Mouse (Mus musculus): Measurements from ENCODE around the gene Olfr1495.
"Not testable (repeated sequence)": the region's sequence is repeated elsewhere in the genome, so short reads cannot be mapped to it uniquely, and the experiment has no call there.

The Olfr1495 gene

DNA sequence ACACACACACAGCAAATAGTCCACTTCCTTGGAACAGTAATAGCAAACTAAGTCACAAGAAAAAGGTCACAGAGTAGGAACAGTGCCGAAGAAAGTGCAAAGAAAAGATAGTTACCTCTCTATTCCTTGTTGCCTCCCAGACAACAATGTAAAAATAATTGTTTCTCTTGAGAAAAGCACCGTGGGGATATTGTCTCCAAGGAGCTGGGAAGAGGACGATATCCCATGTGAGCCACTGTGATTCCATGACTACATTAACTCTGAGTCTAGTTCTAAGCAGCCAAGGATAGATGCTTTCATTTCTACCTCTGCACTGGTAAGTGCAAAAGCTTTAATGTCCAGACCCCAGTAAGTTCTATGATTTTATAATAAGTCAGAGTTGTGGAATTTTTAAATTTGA lies at the start of gene Olfr1495:
Gene Olfr1495 (plus strand): TSS at position 301 of the 400 bp plus-strand sequence.
- no peak for DNase-seq

DNA sequence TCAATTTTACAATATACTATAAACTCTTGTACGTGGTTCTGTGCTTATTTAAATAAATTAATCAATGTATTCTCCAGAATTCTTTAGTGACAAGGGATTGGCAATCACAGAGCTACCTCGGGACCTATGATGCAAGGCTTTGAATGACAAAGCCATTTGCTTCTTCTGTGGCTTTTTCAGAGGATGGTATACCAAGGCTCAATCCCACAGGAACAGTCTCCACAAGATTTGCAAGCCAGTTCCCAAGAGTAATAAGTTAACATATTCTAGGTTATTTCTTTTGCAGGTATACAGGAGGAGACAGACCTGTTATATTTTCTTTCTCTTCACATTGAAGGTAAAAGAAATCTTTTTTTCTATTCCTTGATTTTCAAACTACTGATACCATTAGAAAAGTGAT lies 41.4 kb upstream of the Olfr1495 start, which contains the start of gene Olfr1493-ps1:
Gene Olfr1493-ps1 (plus strand): TSS at position 301 of the 400 bp plus-strand sequence.
- DNase-seq = no peak

DNA sequence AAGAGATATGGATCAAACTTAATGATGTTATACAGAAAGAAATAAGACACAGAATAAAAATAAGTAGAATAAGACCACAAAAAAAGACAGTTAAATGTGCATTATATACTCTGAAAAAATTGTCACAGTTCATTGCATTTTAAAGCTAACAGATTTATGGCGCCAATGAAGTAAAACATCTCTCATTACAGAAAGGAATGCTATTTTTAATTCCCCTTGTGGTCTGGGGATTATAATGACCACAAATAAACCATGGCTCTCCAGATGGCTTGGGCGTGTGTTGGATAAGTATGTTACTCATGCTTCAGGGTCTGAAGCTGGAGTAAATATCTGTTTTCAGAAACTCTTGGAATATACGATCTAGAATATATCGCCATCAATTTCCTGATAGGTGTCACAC lies 25.0 kb upstream of the Olfr1495 start, which contains the start of gene Olfr1494:
Gene Olfr1494 (plus strand): TSS at position 301 of the 400 bp plus-strand sequence.
- DNase-seq = no peak

DNA sequence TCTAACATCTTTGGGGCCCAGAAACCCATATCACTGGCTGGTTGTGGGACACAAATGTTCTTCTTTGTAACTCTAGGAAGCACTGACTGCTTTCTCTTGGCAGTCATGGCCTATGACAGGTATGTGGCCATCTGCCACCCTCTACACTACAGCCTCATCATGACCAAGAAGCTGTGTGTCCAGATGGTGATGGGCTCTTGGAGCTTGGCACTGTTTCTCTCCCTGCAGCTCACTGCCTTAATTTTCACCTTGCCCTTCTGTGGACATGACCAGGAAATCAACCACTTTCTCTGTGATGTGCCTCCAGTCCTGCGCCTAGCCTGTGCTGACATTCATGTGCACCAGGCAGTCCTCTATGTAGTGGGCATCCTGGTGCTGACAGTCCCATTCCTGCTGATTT lies 15.0 kb upstream of the Olfr1495 start:
- no peak for DNase-seq

DNA sequence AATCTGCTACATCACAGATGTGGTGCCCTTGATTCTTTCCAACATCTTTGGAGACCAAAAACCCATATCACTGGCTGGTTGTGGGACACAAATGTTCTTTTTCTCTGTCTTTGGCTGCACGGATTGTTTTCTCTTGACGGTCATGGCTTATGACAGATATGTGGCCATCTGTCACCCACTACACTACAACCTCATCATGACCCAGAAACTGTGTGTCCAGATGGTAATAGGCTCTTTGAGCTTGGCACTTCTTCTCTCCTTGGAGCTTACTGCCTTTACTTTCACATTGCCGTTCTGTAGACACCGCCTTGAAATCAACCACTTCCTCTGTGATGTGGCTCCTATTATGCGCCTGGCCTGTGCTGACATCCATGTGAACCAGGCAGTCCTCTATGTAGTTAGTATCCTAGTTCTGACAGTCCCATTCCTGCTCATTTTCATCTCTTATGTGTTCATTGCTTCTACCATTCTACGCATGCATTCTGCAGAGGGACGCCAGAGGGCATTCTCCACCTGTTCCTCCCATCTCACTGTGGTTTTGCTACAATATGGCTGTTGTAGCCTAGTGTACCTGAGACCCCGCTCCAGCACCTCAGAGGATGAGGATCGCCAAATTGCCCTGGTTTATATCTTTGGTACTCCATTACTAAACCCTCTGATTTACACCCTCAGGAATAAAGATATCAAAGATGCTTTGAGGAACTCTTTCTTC lies 4.3 kb downstream of the Olfr1495 start:
- DNase-seq = no peak

DNA sequence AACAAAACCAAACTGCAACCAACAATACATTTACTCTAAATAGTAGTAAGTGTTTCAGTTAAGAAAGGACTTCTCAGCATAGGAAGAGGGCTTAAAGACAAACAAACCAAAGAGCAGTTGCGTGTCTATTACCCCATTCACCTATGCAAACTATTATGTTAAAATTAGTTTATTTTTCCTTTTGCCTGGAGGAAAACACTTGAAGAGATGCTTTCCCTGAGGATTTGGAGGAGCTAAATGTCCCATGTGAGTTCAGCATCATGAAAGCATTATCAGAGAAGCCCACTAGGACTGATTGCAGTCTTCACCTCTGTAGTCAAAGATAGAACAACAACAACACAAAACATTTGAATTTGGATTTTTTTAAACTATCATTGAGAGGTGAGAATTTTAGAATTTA lies 13.2 kb downstream of the Olfr1495 start, which contains the start of gene Olfr1496:
Gene Olfr1496 (plus strand): TSS at position 301 of the 400 bp plus-strand sequence.
- no peak for DNase-seq

DNA sequence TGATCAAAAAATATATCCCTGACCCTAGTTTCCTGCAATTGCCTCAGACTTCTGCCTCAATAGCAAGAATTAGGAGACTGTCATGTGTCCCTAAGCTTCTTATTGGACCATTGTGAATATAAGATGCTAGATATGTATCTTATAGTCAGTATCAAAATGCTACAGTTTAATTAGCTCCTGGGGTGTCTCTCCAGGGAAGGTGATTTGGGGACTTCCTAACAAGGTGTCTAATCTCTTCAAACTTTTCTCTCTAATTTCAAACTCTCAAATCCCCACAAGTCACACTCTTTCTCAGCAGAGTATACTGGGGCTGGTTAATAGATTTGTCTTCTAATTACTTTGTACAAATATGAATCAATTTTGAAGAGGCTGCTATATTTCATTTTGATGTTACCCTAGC lies 33.7 kb downstream of the Olfr1495 start, which contains the start of gene Olfr1497:
Gene Olfr1497 (minus strand): TSS at position 101 of the 400 bp plus-strand sequence.
- no peak for DNase-seq

DNA sequence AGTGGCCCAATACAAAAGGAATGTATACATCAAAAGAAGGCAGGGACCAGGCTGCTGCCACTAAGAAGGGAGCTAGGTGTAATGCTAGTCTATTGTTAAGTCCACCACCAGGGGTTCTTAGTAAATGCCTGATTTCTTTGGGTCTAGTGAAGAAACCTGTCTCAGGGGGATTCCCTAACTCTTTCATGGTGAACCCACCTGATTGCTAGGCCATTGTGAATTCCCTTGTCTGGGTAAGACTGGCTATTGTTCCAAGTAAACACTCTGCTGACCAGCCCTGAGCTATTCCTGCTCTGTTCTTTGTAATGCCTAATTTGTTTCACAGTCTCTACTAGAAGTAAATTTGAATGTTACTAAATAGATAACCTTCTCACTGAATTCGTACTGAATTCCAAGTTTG lies 41.1 kb downstream of the Olfr1495 start:
- DNase-seq = not testable (repeated sequence)

DNA sequence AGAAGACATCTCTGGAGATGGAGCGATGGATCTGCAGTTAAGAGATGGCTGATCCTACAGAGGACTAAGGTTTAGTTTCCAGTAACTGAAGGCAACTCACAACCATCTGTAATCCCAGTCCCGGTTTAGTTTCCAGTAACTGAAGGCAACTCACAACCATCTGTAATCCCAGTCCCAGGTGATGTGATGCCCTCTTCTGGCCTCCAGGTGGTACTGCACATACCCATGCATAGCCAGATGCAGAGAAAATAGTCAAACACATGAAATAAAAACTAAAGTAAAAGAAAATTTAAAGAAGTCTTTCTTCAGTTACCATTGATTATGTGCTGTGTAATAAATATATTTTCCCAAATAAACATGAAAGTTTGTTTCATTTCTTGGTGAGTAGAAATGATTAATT lies 48.4 kb downstream of the Olfr1495 start:
- no peak for DNase-seq

DNA sequence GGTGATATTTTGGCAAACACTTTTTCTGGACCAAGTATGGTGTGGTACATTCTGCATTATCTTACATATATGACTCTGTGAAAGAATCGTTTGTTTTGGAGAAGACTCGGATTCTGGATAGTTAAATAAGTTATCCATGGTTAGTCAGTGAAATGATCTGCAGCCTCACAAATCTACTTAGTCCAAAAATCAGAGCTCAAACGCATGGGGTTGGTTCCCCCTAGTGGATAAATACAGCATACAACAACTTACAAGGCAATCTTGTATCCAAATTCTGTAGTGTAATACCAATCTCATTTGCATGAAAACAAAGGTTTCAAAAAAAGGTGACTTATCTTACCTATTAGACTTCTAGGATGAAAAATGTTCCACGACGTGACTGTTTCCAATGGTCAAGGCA lies 54.4 kb downstream of the Olfr1495 start:
- no peak for DNase-seq

DNA sequence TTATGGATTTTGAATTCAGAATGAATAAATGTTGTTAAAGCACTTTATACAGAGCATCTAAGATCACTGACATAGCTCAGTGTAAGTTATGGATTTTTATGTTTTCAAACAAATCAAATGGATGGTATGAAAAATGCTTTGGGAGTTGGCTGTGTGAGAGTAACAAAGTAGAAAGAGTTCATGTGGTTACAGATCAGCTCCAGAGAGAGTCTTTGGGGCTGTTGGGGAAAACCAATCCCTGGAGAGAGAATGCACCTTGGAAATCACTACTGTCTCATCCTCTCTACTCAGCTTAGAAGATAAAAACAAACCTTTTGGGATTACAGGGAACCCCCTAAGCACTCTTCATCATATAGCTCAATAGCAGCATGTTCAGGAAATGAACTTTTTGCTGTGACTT lies 54.9 kb downstream of the Olfr1495 start, which contains the start of gene Olfr1499:
Gene Olfr1499 (minus strand): TSS at position 101 of the 400 bp plus-strand sequence.
- DNase-seq = no peak
